ENCODE assay signal across 9 mouse cellular contexts in genomic region chr8:84704867-84705831, GRCm38 (mm10). TPM values are rescaled to one million over a fixed set of nuclear protein-coding genes. Genes with fewer than 3 reads are reported as not detected.
DNase-seq lines count a peak whose midpoint lies in the region; ATAC-seq and TF ChIP-seq lines count a peak whose summit lies in the region.
"Had no signal": no experiment of that assay in that cellular context is flagged by ENCODE, and none has a peak within 500 bp of the region (broad histone marks: within the 10 kb centered on the region; RNA-seq: fewer than 3 reads in every experiment).

No protein-coding gene starts in this region.

- no peak for TF ChIP-seq CTCF in E14TG2a.4 (conservative IDR thresholded peaks at IDR 0.05; ENCODE audit: low read length)

- peak overlapping the region; percentile 90 for H3K27ac ChIP-seq in forebrain, embryonic 14.5 days (ENCODE audit: low read depth, low read length)
- no peak overlapping the region for H3K27ac ChIP-seq in intestine, embryonic 14.5 days (ENCODE audit: low read depth)
- peak overlapping the region; percentile 38 for H3K27ac ChIP-seq in midbrain, embryonic 10.5 days (replicated peaks)

- H3K27me3 ChIP-seq in E14TG2a.4 (ENCODE audit: insufficient read depth, low read length): peaks cover 77% of the 10 kb centered on the region
- peaks cover 44% of the 10 kb centered on the region for H3K27me3 ChIP-seq in forebrain, embryonic 14.5 days (replicated peaks; ENCODE audit: control insufficient read depth, insufficient read depth, low read length)
- peaks cover 80% of the 10 kb centered on the region for H3K27me3 ChIP-seq in intestine, embryonic 14.5 days (replicated peaks; ENCODE audit: control insufficient read depth, insufficient read depth, low read length)
- H3K27me3 ChIP-seq in midbrain, embryonic 10.5 days (ENCODE audit: low read depth, poor library complexity, severe bottlenecking): peaks cover 100% of the 10 kb centered on the region
- H3K27me3 ChIP-seq: Patski had no signal

- peak; percentile 55 to 62 for DNase-seq in cerebellum, postnatal 25 days
- no peak for DNase-seq in cerebellum, adult 11 months
- DNase-seq in forebrain, embryonic 14.5 days (ENCODE audit: low spot score): no peak
- no peak for DNase-seq in intestine, embryonic 14.5 days (ENCODE audit: low spot score)
- DNase-seq in midbrain, embryonic 10.5 days (ENCODE audit: low spot score): peak; percentile 49
- DNase-seq in MN1 (ENCODE audit: low spot score): no peak

- no peaks in the 10 kb centered on the region for H3K9me3 ChIP-seq in E14TG2a.4 (ENCODE audit: low read length)
- no peaks in the 10 kb centered on the region for H3K9me3 ChIP-seq in forebrain, embryonic 14.5 days (replicated peaks; ENCODE audit: control insufficient read depth, low read length)
- no peaks in the 10 kb centered on the region for H3K9me3 ChIP-seq in intestine, embryonic 14.5 days (ENCODE audit: control insufficient read depth, low read length)
- no peaks in the 10 kb centered on the region for H3K9me3 ChIP-seq in midbrain, embryonic 10.5 days (replicated peaks)

- peak overlapping the region; percentile 52 for H3K4me2 ChIP-seq in forebrain, embryonic 14.5 days (ENCODE audit: low read length)
- H3K4me2 ChIP-seq in intestine, embryonic 14.5 days (ENCODE audit: low read length): peak overlapping the region; percentile 26

- H3K9ac ChIP-seq in forebrain, embryonic 14.5 days (ENCODE audit: low read length): peak overlapping the region; percentile 75
- no peak overlapping the region for H3K9ac ChIP-seq in intestine, embryonic 14.5 days (ENCODE audit: low read length)

- peaks cover 2% of the 10 kb centered on the region for H3K36me3 ChIP-seq in E14TG2a.4 (ENCODE audit: insufficient read depth, low read length)
- peaks cover 15% of the 10 kb centered on the region for H3K36me3 ChIP-seq in forebrain, embryonic 14.5 days (ENCODE audit: control insufficient read depth, insufficient read depth, low read length)
- no peaks in the 10 kb centered on the region for H3K36me3 ChIP-seq in intestine, embryonic 14.5 days (ENCODE audit: control insufficient read depth, insufficient read depth, low read length)
- H3K36me3 ChIP-seq in midbrain, embryonic 10.5 days: peaks cover under 1% of the 10 kb centered on the region; the same call in 1 of the 2 replicates

- H3K4me1 ChIP-seq in E14TG2a.4 (replicated peaks; ENCODE audit: low read depth, low read length): peaks cover 63% of the 10 kb centered on the region
- peaks cover 31% of the 10 kb centered on the region for H3K4me1 ChIP-seq in forebrain, embryonic 14.5 days (ENCODE audit: control insufficient read depth, insufficient read depth, low read length)
- peaks cover 23% of the 10 kb centered on the region for H3K4me1 ChIP-seq in intestine, embryonic 14.5 days (replicated peaks; ENCODE audit: control insufficient read depth, insufficient read depth, low read length)
- peaks cover 68% of the 10 kb centered on the region for H3K4me1 ChIP-seq in midbrain, embryonic 10.5 days

- WGBS in forebrain, embryonic 14.5 days: 2% methylated on average over 51 of the region's 61 CpGs
- WGBS in intestine, embryonic 14.5 days: 2% methylated on average over 61 of the region's 61 CpGs
- WGBS in midbrain, embryonic 10.5 days: 2% methylated on average over 61 of the region's 61 CpGs

- peak overlapping the region; percentile 65 for H3K4me3 ChIP-seq in E14TG2a.4 (replicated peaks; ENCODE audit: low read length)
- peak overlapping the region; percentile 27 for H3K4me3 ChIP-seq in forebrain, embryonic 14.5 days (ENCODE audit: low read depth, low read length)
- H3K4me3 ChIP-seq in intestine, embryonic 14.5 days (ENCODE audit: low read depth, low read length): peak overlapping the region; percentile 13
- H3K4me3 ChIP-seq in midbrain, embryonic 10.5 days: peak overlapping the region; percentile 37

- no peak for ATAC-seq in forebrain, embryonic 14.5 days
- no peak for ATAC-seq in intestine, embryonic 14.5 days (replicated peaks; ENCODE audit: low FRiP score, low TSS enrichment, low read depth)
- no peak; the same call in 1 of the 2 replicates for ATAC-seq in erythroid progenitor cell, adult 5-6 weeks (replicated peaks; ENCODE audit: low FRiP score, poor library complexity, severe bottlenecking)
- ATAC-seq: Patski had no signal

RNA-seq across cellular contexts. Expression of gene Lyl1, which starts 3.9 kb away (rescaled TPM):
- 2.9 and 3.8 TPM in 2 replicates for polyA plus RNA-seq in forebrain, embryonic 14.5 days (2014; fragmentation: Nextera tagmentation; extraction: Ambion mirVana)
- 4.3 and 5.2 TPM in 2 replicates for polyA plus RNA-seq in intestine, embryonic 14.5 days (2014; fragmentation: Nextera tagmentation; extraction: Ambion mirVana)
- 4.8 and 5.8 TPM in 2 replicates for polyA plus RNA-seq in midbrain, embryonic 10.5 days (2016; fragmentation: Nextera tagmentation; extraction: Ambion mirVana)
- total RNA-seq in erythroid progenitor cell, adult 5-6 weeks (2015; ENCODE audit: low replicate concordance): 98.7 and 109 TPM in 2 replicates
- 54.7 and 70.5 TPM in 2 replicates for total RNA-seq in erythroid progenitor cell, adult 5-6 weeks (2017; ENCODE audit: low replicate concordance)

RNA-seq across cellular contexts. Expression of gene Nacc1, which starts 17.5 kb away (rescaled TPM):
- polyA plus RNA-seq in forebrain, embryonic 14.5 days (2014; fragmentation: Nextera tagmentation; extraction: Ambion mirVana): 17.0 and 17.6 TPM in 2 replicates
- 23.7 and 25.0 TPM in 2 replicates for polyA plus RNA-seq in intestine, embryonic 14.5 days (2014; fragmentation: Nextera tagmentation; extraction: Ambion mirVana)
- polyA plus RNA-seq in midbrain, embryonic 10.5 days (2016; fragmentation: Nextera tagmentation; extraction: Ambion mirVana): 24.8 and 26.3 TPM in 2 replicates
- 24.3 and 25.6 TPM in 2 replicates for total RNA-seq in erythroid progenitor cell, adult 5-6 weeks (2015; ENCODE audit: low replicate concordance)
- total RNA-seq in erythroid progenitor cell, adult 5-6 weeks (2017; ENCODE audit: low replicate concordance): 11.8 and 16.9 TPM in 2 replicates

RNA-seq across cellular contexts. Expression of gene G430095P16Rik, which starts 17.7 kb away (rescaled TPM):
- polyA plus RNA-seq in forebrain, embryonic 14.5 days (2014; fragmentation: Nextera tagmentation; extraction: Ambion mirVana): 1.5 and 1.7 TPM in 2 replicates
- 3.3 and 4.1 TPM in 2 replicates for polyA plus RNA-seq in intestine, embryonic 14.5 days (2014; fragmentation: Nextera tagmentation; extraction: Ambion mirVana)
- polyA plus RNA-seq in midbrain, embryonic 10.5 days (2016; fragmentation: Nextera tagmentation; extraction: Ambion mirVana): 1.1 and 1.4 TPM in 2 replicates
- total RNA-seq in erythroid progenitor cell, adult 5-6 weeks (2015; ENCODE audit: low replicate concordance): 12.2 and 21.6 TPM in 2 replicates
- 1.1 and 13.2 TPM in 2 replicates for total RNA-seq in erythroid progenitor cell, adult 5-6 weeks (2017; ENCODE audit: low replicate concordance)

RNA-seq across cellular contexts. Expression of gene Trmt1, which starts 19.0 kb away (rescaled TPM):
- polyA plus RNA-seq in forebrain, embryonic 14.5 days (2014; fragmentation: Nextera tagmentation; extraction: Ambion mirVana): 47.8 and 52.3 TPM in 2 replicates
- 85.9 and 87.0 TPM in 2 replicates for polyA plus RNA-seq in intestine, embryonic 14.5 days (2014; fragmentation: Nextera tagmentation; extraction: Ambion mirVana)
- 56.4 and 58.1 TPM in 2 replicates for polyA plus RNA-seq in midbrain, embryonic 10.5 days (2016; fragmentation: Nextera tagmentation; extraction: Ambion mirVana)
- 7.9 and 13.4 TPM in 2 replicates for total RNA-seq in erythroid progenitor cell, adult 5-6 weeks (2015; ENCODE audit: low replicate concordance)
- 18.4 and 23.1 TPM in 2 replicates for total RNA-seq in erythroid progenitor cell, adult 5-6 weeks (2017; ENCODE audit: low replicate concordance)

RNA-seq across cellular contexts. Expression of gene Ier2, which starts 42.5 kb away (rescaled TPM):
- 26.5 and 29.3 TPM in 2 replicates for polyA plus RNA-seq in forebrain, embryonic 14.5 days (2014; fragmentation: Nextera tagmentation; extraction: Ambion mirVana)
- polyA plus RNA-seq in intestine, embryonic 14.5 days (2014; fragmentation: Nextera tagmentation; extraction: Ambion mirVana): 73.2 and 75.5 TPM in 2 replicates
- 63.6 and 78.2 TPM in 2 replicates for polyA plus RNA-seq in midbrain, embryonic 10.5 days (2016; fragmentation: Nextera tagmentation; extraction: Ambion mirVana)
- total RNA-seq in erythroid progenitor cell, adult 5-6 weeks (2015; ENCODE audit: low replicate concordance): 10.9 and 16.2 TPM in 2 replicates
- total RNA-seq in erythroid progenitor cell, adult 5-6 weeks (2017; ENCODE audit: low replicate concordance): 7.6 and 8.1 TPM in 2 replicates

Comparison
In these comparisons a context has a peak if more than half of its experiments do, and no peak if none do; other contexts are left out.
1. DNase-seq: peak in cerebellum, postnatal 25 days (2 of 2) and midbrain, embryonic 10.5 days (single experiment); none in cerebellum, adult 11 months (single experiment), forebrain, embryonic 14.5 days (single experiment), intestine, embryonic 14.5 days (single experiment) and MN1 (single experiment).
2. H3K4me3 ChIP-seq: peak in every context shown above with its lines; median percentile 65 in E14TG2a.4; 37 in midbrain, embryonic 10.5 days; 27 in forebrain, embryonic 14.5 days; 13 in intestine, embryonic 14.5 days.